Mouse (Mus musculus): ENCODE measurements at regions not wholly inside any gene's neighbourhood (a gene's known extent, or its start where the extent isn't known, plus 50 kb on each side); places are given as distances from the start of the nearest gene placed in this dataset.

GRCm38 (mm10) chr3:137728689-137729088, 57.4 kb downstream of the Gm21962 start:
- DNase-seq (ENCODE audit: low spot score): no peak

DNA sequence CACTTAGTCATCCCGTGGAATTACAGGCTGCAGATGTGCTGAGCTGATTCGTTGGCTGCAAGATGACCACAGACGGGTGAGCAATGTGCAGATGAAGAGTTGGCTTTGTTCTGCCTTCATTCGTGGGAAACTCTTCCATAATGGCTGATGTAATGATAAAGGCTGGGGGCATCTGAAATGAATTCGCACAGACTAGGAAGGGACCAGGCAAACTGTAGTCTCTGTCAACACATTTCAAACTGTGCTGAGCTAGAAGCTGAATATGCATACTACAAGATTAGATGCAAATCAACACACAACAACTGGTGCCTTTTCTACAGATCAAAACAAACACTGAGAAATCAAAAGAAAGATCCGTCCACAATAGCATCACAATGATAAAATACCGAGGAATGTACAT, 58.1 kb downstream of the Gm21962 start:
- no peak for DNase-seq (ENCODE audit: low spot score)

DNA sequence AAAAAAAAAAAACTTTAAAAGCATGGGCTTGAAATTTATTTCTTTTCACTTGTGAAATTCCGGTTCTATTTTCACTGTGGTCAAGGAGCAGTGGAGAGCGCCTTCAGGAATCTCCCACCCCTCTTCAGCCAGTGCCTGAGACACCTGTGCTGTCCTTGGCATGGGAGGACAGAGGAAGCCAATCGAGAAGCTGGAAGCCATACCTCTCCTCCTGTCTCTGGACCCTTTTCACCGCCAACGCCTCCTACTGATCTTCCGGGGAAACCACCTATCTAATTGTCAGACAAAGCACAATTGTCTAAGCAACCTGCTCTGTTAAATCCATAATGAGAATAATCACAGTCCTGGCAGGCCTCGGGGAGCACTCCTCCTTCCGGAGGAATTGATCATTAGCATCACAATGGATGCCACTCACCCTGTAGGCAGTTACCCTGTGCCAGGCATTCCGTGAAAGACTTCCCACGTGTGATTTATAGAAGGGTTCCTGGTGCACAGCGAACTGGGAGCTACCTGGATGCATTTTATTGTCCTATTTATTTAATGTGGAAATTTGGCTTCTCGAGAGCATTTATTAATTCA, 66.0 kb downstream of the Gm21962 start:
- no peak for DNase-seq (ENCODE audit: low spot score)

- no peak for DNase-seq (ENCODE audit: low spot score)
These were observed 70.2 kb downstream of the Gm21962 start for GRCm38 (mm10) chr3:137741528-137741927.

DNA sequence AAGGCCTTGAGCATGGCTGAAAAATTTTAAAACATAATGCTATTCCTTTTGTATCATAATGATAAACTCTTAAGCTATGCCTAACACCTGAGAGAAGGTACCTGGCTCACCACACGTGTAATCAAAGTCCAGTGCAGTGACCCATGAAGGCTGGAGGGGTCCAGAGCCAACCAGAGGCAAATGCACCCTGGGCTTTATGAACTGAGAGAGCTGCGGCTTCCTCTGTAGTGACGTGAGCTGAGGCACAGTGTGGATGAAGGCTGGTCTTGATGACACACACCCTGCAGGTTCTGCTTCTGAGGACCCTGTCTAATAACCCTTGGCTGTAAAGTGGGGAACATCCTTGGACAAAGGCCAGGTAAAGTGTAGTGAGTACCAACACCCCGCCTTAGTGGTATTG, 70.8 kb downstream of the Gm21962 start:
- no peak for DNase-seq (ENCODE audit: low spot score)

DNA sequence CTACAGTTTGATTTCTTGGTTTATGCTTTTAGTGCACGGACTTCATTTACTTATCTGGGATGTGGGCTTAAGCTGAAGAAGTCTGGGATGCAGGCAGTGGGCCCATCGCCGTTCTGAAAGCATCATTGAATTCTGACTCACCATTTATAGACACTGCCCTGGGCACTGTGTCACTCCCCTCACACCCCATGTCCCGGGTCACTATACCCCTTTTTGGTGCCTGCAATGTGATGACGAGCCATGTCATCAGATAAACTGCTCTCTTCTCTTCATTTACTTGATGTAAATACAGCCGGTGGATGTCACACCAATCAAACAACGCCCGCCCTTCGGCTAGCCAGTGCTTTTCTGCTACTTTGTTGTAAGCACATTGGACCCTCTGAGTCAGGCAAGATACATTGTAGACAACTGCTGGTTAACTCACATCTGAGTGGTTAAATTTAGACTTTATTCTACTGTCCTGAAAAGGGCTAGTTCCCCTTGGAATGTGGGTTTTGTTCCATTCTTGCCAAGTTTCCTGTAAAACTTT, 80.5 kb downstream of the Gm21962 start:
- no peak for DNase-seq (ENCODE audit: low spot score)

GRCm38 (mm10) chr3:137752447-137753256, 81.3 kb downstream of the Gm21962 start:
- peak; percentile 75 for DNase-seq (ENCODE audit: low spot score)

DNA sequence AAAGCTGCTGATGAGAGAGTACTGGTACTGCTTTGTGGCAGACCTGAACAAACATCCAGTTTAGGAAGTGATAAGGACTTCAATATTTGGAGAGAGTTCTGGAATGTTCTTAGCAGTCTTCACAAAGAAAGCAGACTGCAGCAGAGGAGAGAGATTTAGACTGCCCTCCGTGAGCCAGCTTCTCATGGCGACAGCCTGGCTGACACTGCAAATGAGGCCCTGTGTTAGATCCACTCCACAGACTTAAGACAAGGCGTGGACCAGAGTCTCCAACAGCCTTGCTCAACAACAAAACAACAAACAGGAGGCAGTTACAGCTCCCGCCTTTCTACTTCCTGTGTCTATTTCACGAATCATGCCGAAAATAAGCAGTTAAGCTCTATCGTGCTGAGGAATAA, 81.9 kb downstream of the Gm21962 start:
- DNase-seq (ENCODE audit: low spot score): no peak

- no peak for DNase-seq (ENCODE audit: low spot score)
These were observed 84.1 kb downstream of the Gm21962 start for GRCm38 (mm10) chr3:137755391-137755790.

- DNase-seq (ENCODE audit: low spot score): no peak
These were observed 91.0 kb downstream of the Gm21962 start for GRCm38 (mm10) chr3:137762213-137762884.

DNA sequence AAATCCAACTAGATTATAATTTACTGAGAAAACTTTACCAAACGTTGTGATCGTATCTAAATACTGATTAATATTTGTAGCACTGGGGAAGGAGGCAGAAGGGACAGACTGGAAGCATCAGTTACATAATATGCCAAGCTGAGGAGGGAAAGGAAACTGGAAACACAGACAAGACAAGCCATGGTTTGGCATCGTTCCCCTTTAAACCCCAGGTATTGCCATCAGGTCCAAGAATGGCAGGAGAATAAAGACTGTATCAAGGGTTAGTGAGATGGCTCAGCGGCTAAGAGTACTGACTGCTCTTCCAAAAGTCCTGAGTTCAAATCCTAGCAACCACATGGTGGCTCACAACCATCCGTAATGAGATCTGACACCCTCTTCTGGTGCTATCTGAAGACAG, 92.1 kb downstream of the Gm21962 start:
- DNase-seq (ENCODE audit: low spot score): no peak

- DNase-seq (ENCODE audit: low spot score): no peak
These were observed 95.7 kb upstream of the H2afz start for GRCm38 (mm10) chr3:137768627-137769026.

DNA sequence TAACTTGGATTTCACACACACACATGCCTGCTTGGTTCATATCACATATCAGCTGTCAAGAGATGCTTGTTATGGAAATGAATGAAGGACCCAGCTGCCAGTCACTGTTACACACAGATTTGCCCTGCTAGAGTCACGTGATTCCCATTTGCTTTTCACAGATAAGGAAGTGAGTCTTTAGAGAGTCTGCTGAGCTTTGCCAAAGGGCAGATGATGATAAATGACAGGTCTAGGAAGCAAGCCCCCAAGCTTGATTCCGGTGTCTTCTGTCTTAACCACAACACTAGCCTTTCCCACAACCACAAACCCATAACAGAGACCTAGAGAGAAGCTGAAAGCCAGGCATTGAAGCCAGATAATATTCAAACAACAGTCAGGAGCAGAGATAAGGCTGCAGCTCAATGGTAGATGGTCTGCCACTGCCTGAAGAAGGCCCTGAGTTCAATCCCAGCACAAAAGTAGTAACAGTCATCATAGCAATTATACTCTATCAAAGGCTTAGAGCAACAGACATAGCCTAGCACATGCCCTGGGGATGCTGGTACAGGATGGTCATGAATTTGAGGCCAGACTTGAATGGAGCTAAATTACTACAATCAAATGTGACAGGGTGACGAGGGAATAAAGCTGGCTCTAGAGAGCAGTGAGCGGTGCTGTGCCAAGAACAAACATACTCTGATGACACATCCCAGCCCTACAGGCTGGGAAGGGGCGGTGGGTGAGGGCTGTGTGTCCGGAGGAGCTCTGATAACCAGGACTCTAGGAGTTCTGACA, 89.0 kb upstream of the H2afz start:
- DNase-seq (ENCODE audit: low spot score): no peak

DNA sequence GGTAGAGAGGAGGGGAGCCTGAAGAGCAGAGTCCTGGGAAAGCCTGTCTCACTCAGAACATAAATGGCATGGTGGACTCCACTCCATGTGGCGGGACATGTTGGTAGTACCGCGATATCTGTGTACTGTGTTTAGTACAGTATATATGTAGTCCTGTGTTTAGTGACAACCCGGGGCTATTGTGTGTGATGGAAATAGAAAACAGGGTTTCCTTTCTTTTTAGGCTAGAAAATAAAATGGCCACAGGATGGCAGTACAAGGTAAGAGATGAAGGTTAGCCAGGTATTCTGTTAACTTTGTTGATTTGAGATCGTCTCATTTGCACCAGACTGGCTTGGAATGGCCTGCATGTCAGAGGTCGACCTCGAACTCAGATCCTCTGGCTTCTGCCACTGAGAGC, 86.2 kb upstream of the H2afz start:
- DNase-seq (ENCODE audit: low spot score): peak; percentile 51

GRCm38 (mm10) chr3:137780029-137780428, 84.3 kb upstream of the H2afz start:
- no peak for DNase-seq (ENCODE audit: low spot score)

DNA sequence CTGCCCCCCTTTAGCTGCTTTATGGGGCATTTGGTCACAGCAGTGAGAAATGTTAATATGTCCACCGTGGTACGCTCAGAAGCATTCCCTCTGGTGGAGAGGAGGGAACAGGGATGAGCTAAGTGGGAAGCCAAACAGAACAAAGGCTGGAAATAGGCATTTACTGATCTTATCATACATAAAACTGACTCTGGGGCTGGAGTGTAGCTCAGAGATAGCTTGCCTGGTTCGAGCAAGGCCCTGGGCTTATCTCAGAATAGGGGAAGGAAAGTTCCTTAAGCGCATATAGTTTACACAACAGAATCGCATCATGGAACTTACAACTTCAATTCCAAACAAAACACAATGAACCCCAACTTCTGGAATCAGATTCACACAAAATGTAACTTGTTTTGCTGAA, 81.5 kb upstream of the H2afz start:
- DNase-seq (ENCODE audit: low spot score): no peak

DNA sequence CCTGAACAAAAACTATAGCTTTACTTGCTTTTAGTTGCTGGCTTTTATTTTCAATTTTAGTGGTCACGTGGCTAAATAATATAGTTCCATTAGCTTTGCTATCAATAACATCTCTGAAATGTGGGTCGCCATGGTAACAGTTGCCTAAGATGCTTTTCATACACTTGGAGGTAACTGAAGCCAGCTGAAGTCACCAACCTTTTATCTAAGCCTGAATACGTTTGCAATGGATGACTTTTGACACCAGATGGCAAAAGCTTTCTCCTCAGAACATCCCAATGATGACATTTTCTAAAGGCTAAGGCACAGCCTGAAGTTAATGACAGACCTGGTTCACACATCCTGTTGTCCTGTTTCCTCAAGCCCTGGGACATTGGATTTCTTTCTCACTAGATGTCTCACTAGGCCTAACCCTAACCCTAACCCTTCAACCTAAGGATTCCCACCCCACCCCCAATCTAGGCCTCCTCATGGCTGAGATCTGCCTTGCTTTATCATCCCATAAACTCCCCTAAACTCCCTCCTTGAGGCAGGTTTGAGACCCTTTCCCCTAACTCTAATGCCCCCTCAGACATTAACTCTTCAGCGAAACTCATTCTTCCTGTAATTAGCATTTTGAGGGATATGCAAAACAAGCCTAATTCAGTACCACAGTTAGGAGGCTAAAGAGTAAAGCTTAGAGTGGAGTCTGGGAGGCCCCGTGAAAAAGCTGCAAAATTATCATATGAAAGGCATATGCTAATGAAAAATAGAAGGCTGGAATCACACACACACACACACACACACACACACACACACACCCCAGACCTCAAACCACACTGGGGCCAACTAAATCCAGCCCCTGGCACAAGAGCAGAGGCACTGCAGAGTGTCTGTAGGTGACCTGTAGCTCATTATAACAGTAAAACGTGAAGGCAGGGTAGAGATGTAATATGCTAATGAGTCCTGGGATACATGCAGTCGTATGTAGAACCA, 80.1 kb upstream of the H2afz start:
- DNase-seq (ENCODE audit: low spot score): no peak

- DNase-seq (ENCODE audit: low spot score): no peak
These were observed 79.1 kb upstream of the H2afz start for GRCm38 (mm10) chr3:137785224-137785623.

DNA sequence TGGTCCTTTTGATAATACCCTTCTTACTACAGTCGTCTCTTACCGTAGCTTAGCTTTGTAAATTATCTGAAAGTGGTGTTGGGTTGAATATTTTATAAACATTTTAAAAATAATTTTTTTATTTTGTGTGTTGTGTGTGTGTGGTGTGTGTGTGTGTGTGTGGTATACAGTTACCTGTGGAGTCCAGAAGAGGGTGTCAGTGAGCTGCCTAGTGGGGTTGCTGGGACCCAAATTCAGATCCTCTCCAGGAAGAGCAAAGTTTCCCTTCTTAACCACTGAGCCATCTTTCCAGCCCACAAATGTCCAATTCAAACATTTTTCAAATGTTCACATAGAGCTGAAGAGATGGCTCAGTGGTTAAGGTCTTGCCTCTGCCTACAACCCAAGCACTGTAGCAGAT, 78.4 kb upstream of the H2afz start:
- DNase-seq (ENCODE audit: low spot score): no peak

DNA sequence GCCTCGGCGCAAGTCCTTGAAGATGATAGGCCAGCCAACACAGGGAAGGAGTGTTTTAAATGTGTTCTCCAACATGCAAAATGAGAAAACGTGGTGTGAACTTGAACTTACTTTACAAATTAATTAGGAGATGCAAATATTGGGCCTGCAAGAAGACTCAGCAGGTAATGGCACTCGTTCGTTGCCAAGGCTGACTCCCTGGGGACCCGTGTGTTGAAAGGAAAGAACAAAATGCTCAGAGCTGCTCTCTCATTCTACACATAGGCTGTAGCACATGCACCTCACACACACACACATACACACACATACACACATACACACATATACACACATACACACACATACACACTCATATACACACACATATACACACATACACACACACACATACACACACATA, 74.6 kb upstream of the H2afz start:
- DNase-seq (ENCODE audit: low spot score): no peak

All from thymus, postnatal 0 days (tissue).